Mouse (Mus musculus) large intestine, adult 2 months (tissue): ENCODE data around the gene Krtap26-1. TPM values are rescaled to one million over a fixed set of nuclear protein-coding genes. Genes with fewer than 3 reads are reported as not detected.

Experiments
- polyA plus RNA-seq: library from polyadenylated mRNA; depleted of rRNA; stranded (reverse); fragments of >200 nt; gene quantifications from 2 replicates; pipeline ENCODE4 v1.2.3, GENCODE M21; 2012; rRNA removed

Gene Krtap26-1
- polyA plus RNA-seq, 1 experiment: not detected

Other genes starting within 250 kb of the Krtap26-1 start
- not detected in 2 replicates for gene Cldn17, start 140.8 kb downstream of the Krtap26-1 start, polyA plus RNA-seq
- 0.91 and 2.0 TPM in 2 replicates for gene Cldn8, start 84.6 kb downstream of the Krtap26-1 start, polyA plus RNA-seq
- gene Krtap24-1, start 35.5 kb downstream of the Krtap26-1 start, polyA plus RNA-seq: not detected in 2 replicates
- not detected in 2 replicates for gene 2310079G19Rik, start 20.1 kb downstream of the Krtap26-1 start, polyA plus RNA-seq
- not detected in 2 replicates for gene Krtap27-1, start 23.9 kb upstream of the Krtap26-1 start, polyA plus RNA-seq
- not detected in 2 replicates for gene 2310061N02Rik, start 60.2 kb upstream of the Krtap26-1 start, polyA plus RNA-seq
- not detected in 2 replicates for gene Krtap13-1, start 81.1 kb upstream of the Krtap26-1 start, polyA plus RNA-seq
- gene Krtap13, start 103.8 kb upstream of the Krtap26-1 start, polyA plus RNA-seq: not detected in 2 replicates
- gene 2310034C09Rik, start 111.1 kb upstream of the Krtap26-1 start, polyA plus RNA-seq: not detected in 2 replicates
- not detected in 2 replicates for gene 2310057N15Rik, start 126.4 kb upstream of the Krtap26-1 start, polyA plus RNA-seq
- not detected in 2 replicates for gene Gm5965, start 130.1 kb upstream of the Krtap26-1 start, polyA plus RNA-seq
- gene Gm20741, start 164.4 kb upstream of the Krtap26-1 start, polyA plus RNA-seq: not detected in 2 replicates
- gene Krtap15, start 172.4 kb upstream of the Krtap26-1 start, polyA plus RNA-seq: not detected in 2 replicates
- not detected in 2 replicates for gene Krtap14, start 178.3 kb upstream of the Krtap26-1 start, polyA plus RNA-seq
- not detected in 2 replicates for gene Krtap19-1, start 221.6 kb upstream of the Krtap26-1 start, polyA plus RNA-seq
- gene Krtap19-2, start 226.5 kb upstream of the Krtap26-1 start, polyA plus RNA-seq: not detected in 2 replicates
- gene Krtap19-3, start 230.2 kb upstream of the Krtap26-1 start, polyA plus RNA-seq: not detected in 2 replicates
- not detected in 2 replicates for gene Krtap19-4, start 237.3 kb upstream of the Krtap26-1 start, polyA plus RNA-seq
- not detected in 2 replicates for gene Krtap19-5, start 248.7 kb upstream of the Krtap26-1 start, polyA plus RNA-seq